Mouse (Mus musculus) heart, postnatal 0 days (tissue): ENCODE results near the gene Ptprh.

ENCODE experiments used
- CTCF ChIP-seq: IDR thresholded peaks from 2 replicates; pipeline ENCODE4 v1.5.1; 2016; ENCODE audit warnings: antibody characterized with exemption, control low read depth, low read depth
- EP300 ChIP-seq: IDR thresholded peaks from 2 replicates; pipeline ENCODE4 v1.6.1; 2016; ENCODE audit warnings: antibody characterized with exemption, low read depth

DNA sequence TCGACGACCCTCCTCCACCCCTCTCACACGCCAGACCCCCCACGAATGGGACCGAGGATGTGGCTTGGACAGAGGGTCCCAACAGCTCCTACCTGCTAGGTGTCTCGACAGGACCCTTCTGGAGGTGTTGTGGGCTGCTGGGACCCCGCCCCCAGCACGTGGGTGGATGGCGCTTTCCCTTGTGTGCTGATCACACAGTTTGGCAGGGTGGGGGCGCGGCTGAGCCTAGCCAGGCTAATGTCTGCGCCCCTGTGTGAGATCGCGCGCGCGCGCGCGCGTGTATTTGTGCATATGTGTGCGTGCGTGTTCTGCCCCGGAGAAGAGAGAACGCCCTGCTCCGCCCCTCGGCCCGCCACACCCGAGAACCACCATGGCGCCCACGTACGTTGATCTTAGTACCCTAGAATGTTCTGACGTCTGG is 56.6 kb downstream of the Ptprh start, which contains the start of gene Syt5:
- TF ChIP-seq CTCF (no peak), EP300 (no peak)
